Mouse (Mus musculus) stomach, embryonic 14.5 days (tissue): ENCODE results near the gene Grtp1. TPM values are rescaled to one million over a fixed set of nuclear protein-coding genes. Genes with fewer than 3 reads are reported as not detected.

Source experiments
- ATAC-seq: fragments of 200-750 bp; cut with Nextera tagmentation; 2 replicates; pipeline ENCODE4 v1.8.0; 2017; ENCODE audit warnings: low read depth, moderate TSS enrichment; ENCODE audit not compliant: insufficient number of reproducible peaks, insufficient read depth, low FRiP score
- H3K27ac ChIP-seq: fragments of 300-500 bp; sonication (generic); 2 replicates; pipeline ENCODE4 v1.5.1; 2014; ENCODE audit warnings: mild to moderate bottlenecking, low read length, moderate library complexity, mixed read lengths
- H3K27me3 ChIP-seq: fragments of 300-500 bp; sonication (generic); 2 replicates; pipeline ENCODE4 v1.6.1; 2014; ENCODE audit warnings: low read length, control low read depth, mixed read lengths; ENCODE audit not compliant: control insufficient read depth, insufficient read depth
- H3K36me3 ChIP-seq: fragments of 300-500 bp; sonication (generic); 2 replicates; pipeline ENCODE4 v1.6.1; 2014; ENCODE audit warnings: mild to moderate bottlenecking, control low read depth, low read length, moderate library complexity, mixed read lengths; ENCODE audit not compliant: control insufficient read depth, insufficient read depth
- H3K4me1 ChIP-seq: fragments of 300-500 bp; sonication (generic); 2 replicates; pipeline ENCODE4 v1.6.1; 2014; ENCODE audit warnings: low read length, control low read depth, mixed read lengths; ENCODE audit not compliant: control insufficient read depth, insufficient read depth
- H3K4me2 ChIP-seq: fragments of 300-500 bp; sonication (generic); replicated peaks from 2 replicates; pipeline ENCODE4 v1.6.1; 2014; ENCODE audit warnings: low read depth, low read length, control low read depth
- H3K4me3 ChIP-seq: fragments of 300-500 bp; sonication (generic); 2 replicates; pipeline ENCODE4 v1.5.1; 2014; ENCODE audit warnings: low read depth, low read length, control low read depth
- H3K9ac ChIP-seq: fragments of 300-500 bp; sonication (generic); replicated peaks from 2 replicates; pipeline ENCODE4 v1.6.1; 2014; ENCODE audit warnings: low read depth, mild to moderate bottlenecking, control low read depth, low read length, moderate library complexity, mixed read lengths
- H3K9me3 ChIP-seq: fragments of 300-500 bp; sonication (generic); 2 replicates; pipeline ENCODE4 v1.6.1; 2016; ENCODE audit warnings: low read depth, low read length, control low read depth; ENCODE audit not compliant: control insufficient read depth
- WGBS: fragments of 180-500 bp; shearing (Covaris S2); extraction: QIAGEN DNeasy Blood & Tissue Kit; methylation state at CpG from one replicate; pipeline ENCODE4 v1.1.7; 2014; 5-methylcytosine and 5-hydroxymethylcytosine counted together
- polyA plus RNA-seq: library from polyadenylated mRNA; unstranded; fragments of >200 nt; fragmentation: Nextera tagmentation; extraction: Ambion mirVana; gene quantifications from 2 replicates; pipeline ENCODE4 v1.2.1, GENCODE M21; 2014

Grtp1 gene
- polyA plus RNA-seq, 1 experiment from 2014 or later, result 27.6 TPM

GRCm38 (mm10) chr8:13228923-13229610 is 28.6 kb upstream of the Grtp1 start:
- WGBS, result 45% methylated on average over 9 of the region's 9 CpGs
- H3K27me3 ChIP-seq, result no peaks in the 10 kb centered on the region
- no peak overlapping the region for H3K4me2 ChIP-seq
- no peak overlapping the region for H3K9ac ChIP-seq
- no peak overlapping the region for H3K27ac ChIP-seq
- H3K4me1 ChIP-seq, result no peaks in the 10 kb centered on the region
- H3K9me3 ChIP-seq, result no peaks in the 10 kb centered on the region
- H3K4me3 ChIP-seq, result no peak overlapping the region
- no peaks in the 10 kb centered on the region for H3K36me3 ChIP-seq
- no peak for ATAC-seq

- Histone ChIP-seq H3K27me3 (no peaks in the 10 kb centered on the region), H3K9ac (no peak overlapping the region), H3K9me3 (no peaks in the 10 kb centered on the region), H3K4me1 (no peaks in the 10 kb centered on the region), H3K36me3 (no peaks in the 10 kb centered on the region), H3K4me2 (no peak overlapping the region), H3K4me3 (no peak overlapping the region), H3K27ac (no peak overlapping the region)
- ATAC-seq, result no peak
- 61% methylated on average over 3 of the region's 3 CpGs for WGBS
Observed at GRCm38 (mm10) chr8:13227184-13227583, 26.8 kb upstream of the Grtp1 start.

DNA sequence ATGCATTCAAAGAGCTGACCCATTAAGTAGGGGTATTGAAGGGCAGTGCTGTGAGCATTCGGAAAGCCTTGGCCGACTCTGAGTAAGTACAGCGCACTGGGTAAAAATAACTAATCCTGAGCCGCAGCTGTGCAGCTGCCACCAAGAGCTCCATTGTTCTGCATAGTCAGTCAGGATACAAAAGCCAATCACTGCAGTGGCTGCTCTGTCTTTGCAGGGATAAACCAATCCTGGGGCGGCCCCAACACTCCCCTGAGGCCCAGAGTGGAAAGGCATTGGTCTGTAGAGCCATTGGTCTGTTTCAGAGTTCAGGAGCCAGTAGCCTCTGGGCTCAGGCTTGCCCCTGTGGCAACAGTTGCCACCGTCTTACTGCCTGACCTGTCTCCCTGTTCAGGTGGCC is 25.9 kb upstream of the Grtp1 start:
- Histone ChIP-seq H3K27me3 (no peaks in the 10 kb centered on the region), H3K4me2 (no peak overlapping the region), H3K4me1 (no peaks in the 10 kb centered on the region), H3K9ac (no peak overlapping the region), H3K36me3 (no peaks in the 10 kb centered on the region), H3K4me3 (no peak overlapping the region), H3K9me3 (no peaks in the 10 kb centered on the region), H3K27ac (no peak overlapping the region)
- 65% methylated on average over 6 of the region's 6 CpGs for WGBS
- ATAC-seq, result no peak

GRCm38 (mm10) chr8:13224426-13224825 is 24.0 kb upstream of the Grtp1 start:
- Histone ChIP-seq H3K9ac (no peak overlapping the region), H3K27me3 (no peaks in the 10 kb centered on the region), H3K4me1 (no peaks in the 10 kb centered on the region), H3K4me3 (no peak overlapping the region), H3K27ac (no peak overlapping the region), H3K36me3 (no peaks in the 10 kb centered on the region), H3K4me2 (no peak overlapping the region), H3K9me3 (no peaks in the 10 kb centered on the region)
- 79% methylated on average over 9 of the region's 9 CpGs for WGBS
- no peak for ATAC-seq

DNA sequence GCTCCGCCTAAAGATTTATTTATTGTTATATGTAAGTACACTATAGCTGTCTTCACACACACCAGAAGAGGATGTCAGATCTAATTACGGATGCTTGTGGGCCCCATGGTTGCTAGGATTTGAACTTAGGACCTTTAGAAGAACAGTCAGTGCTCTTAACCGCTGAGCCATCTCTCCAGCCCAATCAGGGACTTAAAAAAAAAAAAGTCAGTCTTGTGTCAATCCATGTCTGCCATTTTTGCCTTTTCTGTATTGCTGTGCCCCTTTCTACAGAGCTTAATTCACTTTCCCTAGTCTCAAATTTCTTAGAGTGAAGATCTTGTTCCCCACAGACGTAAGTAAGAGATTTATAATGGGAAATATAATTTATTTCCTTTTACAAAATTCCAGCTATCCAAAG is 18.0 kb upstream of the Grtp1 start:
- Histone ChIP-seq H3K9ac (no peak overlapping the region), H3K9me3 (no peaks in the 10 kb centered on the region), H3K4me1 (peaks cover 4% of the 10 kb centered on the region), H3K4me2 (no peak overlapping the region), H3K27ac (no peak overlapping the region), H3K36me3 (no peaks in the 10 kb centered on the region), H3K27me3 (no peaks in the 10 kb centered on the region), H3K4me3 (no peak overlapping the region)
- 76% methylated on average over 4 of the region's 4 CpGs for WGBS
- no peak for ATAC-seq

DNA sequence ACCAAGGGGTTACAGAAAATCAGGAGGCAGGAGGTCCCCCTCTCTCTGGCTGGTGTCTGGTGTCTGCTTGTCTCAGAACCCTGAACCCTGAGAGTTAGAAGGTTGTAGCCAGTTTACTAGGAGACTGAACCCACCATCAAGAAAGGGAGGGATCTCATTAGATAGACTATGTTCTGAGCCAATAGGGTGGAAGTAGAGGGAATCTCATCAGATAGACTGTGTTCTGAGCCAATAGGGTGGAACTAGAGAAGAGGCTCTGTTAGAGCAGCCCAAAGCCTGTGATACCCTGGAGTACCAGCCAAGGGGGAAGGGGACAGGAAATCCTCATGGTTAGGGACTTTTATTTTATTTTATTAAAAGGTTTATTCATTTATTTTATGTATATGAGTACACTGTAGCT is 17.6 kb upstream of the Grtp1 start:
- H3K27ac ChIP-seq, result no peak overlapping the region
- H3K4me3 ChIP-seq, result no peak overlapping the region
- H3K27me3 ChIP-seq, result no peaks in the 10 kb centered on the region
- H3K36me3 ChIP-seq, result no peaks in the 10 kb centered on the region
- no peaks in the 10 kb centered on the region for H3K9me3 ChIP-seq
- H3K9ac ChIP-seq, result no peak overlapping the region
- peaks cover 7% of the 10 kb centered on the region for H3K4me1 ChIP-seq
- ATAC-seq, result no peak
- no peak overlapping the region for H3K4me2 ChIP-seq

DNA sequence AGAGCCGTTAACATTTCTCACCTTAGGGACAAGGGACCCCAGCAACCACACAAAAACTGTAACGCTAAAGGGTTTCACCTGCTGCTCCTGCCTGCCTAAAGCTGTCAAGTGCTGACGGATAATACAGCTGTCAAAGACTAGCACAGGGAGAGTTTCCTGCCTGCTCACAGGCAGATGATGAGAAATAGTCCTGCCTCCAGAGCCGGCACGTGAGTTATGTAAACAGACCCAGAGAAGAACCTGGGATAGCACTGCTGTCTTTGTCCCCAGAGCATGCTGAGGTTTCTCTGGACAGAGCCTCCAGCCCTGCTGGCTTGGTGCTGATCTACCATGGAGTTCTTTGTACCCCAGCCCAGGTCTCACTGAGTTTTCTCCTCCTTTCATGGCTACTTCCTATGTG is 16.7 kb upstream of the Grtp1 start:
- H3K4me3 ChIP-seq, result no peak overlapping the region
- no peaks in the 10 kb centered on the region for H3K9me3 ChIP-seq
- no peak overlapping the region for H3K27ac ChIP-seq
- no peaks in the 10 kb centered on the region for H3K36me3 ChIP-seq
- H3K27me3 ChIP-seq, result no peaks in the 10 kb centered on the region
- H3K4me1 ChIP-seq, result peaks cover 7% of the 10 kb centered on the region
- H3K9ac ChIP-seq, result no peak overlapping the region
- no peak overlapping the region for H3K4me2 ChIP-seq
- no peak for ATAC-seq
- 10% methylated on average over 5 of the region's 5 CpGs for WGBS

- Histone ChIP-seq H3K4me2 (no peak overlapping the region), H3K4me3 (no peak overlapping the region), H3K9ac (no peak overlapping the region), H3K9me3 (no peaks in the 10 kb centered on the region), H3K27ac (no peak overlapping the region), H3K36me3 (no peaks in the 10 kb centered on the region), H3K27me3 (no peaks in the 10 kb centered on the region), H3K4me1 (peaks cover 7% of the 10 kb centered on the region)
- WGBS, result 56% methylated on average over 8 of the region's 8 CpGs
- no peak for ATAC-seq
Observed at GRCm38 (mm10) chr8:13216386-13216785, 16.0 kb upstream of the Grtp1 start.
